Mouse (Mus musculus): ENCODE results near the gene Fcrla.

DNA sequence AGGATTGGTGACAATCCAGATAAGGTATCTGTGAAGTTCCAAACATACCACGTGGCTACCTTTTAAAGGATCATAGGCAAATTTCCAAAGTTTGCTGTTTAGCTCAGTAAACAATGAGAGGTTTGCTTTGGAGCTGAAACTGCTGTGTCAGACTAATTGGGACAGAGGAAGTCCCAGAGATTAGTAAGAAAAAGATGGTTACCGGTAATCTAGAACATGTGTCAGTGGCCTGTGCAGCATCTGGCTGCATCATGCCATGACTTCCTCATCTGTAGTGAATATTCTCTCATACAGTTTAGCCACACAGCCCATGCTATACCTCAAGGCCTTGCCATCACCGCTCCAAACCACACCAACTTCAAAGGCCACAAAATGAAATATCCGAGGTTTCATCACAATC lies 45.6 kb upstream of the Fcrla start:
- no peak for TF ChIP-seq CTCF (IDR thresholded peaks at IDR 0.05)
- no peak for TF ChIP-seq EP300 (IDR thresholded peaks at IDR 0.05)
